ENCODE assay signal across 15 mouse cellular contexts in the genomic region with DNA sequence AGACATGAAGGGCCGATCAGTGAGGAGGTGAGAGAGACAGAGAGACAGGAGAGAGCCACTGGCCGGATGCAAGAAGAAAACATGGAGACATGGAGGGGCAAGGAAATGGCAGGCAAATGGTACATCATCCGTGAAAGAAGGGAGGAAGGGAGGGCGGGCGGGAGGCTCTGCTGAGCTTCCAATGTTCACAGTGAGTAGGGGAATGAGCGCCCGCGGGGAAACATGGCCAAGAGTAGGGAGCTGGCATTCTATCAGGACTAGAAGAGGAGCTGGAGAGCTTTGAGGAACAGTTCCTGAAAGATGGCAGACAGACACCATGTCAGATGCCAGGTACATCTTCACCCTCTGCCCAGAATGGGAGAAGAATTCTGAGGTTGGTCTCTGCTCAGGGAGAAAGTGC. TPM values are rescaled to one million over a fixed set of nuclear protein-coding genes. Genes with fewer than 3 reads are reported as not detected.
"Had no signal": no experiment of that assay in that cellular context is flagged by ENCODE, and none has a peak within 500 bp of the region (broad histone marks: within the 10 kb centered on the region; RNA-seq: fewer than 3 reads in every experiment).

No protein-coding gene starts in this region.

- DNase-seq: kidney, postnatal 10 days; kidney, postnatal 36 days; liver, embryonic 13.5 days; lung, adult 2 months; lung, postnatal 14 days; lung, postnatal 4 days; midbrain, embryonic 14.5 days; right cerebral cortex, adult 18-20 months; right cerebral cortex, postnatal 25 days; spleen, adult 18-20 months; thymus, postnatal 36 days had no signal

- H3K27me3 ChIP-seq: liver, embryonic 13.5 days; stomach, embryonic 15.5 days had no signal

- H3K4me3 ChIP-seq: liver, embryonic 13.5 days; stomach, embryonic 15.5 days had no signal

- H3K9me3 ChIP-seq: stomach, embryonic 15.5 days had no signal

- H3K27ac ChIP-seq: liver, embryonic 13.5 days; stomach, embryonic 15.5 days had no signal

- H3K9ac ChIP-seq: liver, embryonic 13.5 days; stomach, embryonic 15.5 days had no signal

- H3K4me2 ChIP-seq: liver, embryonic 13.5 days; midbrain, embryonic 11.5 days; stomach, embryonic 15.5 days had no signal

- H3K36me3 ChIP-seq: liver, embryonic 13.5 days; stomach, embryonic 15.5 days had no signal

RNA-seq across cellular contexts. Expression of gene Frrs1l, which starts 53.4 kb away (rescaled TPM):
- polyA plus RNA-seq: liver, adult 2 months; thymus, postnatal 0 days had no signal
